Mouse (Mus musculus): ENCODE measurements at regions not wholly inside any gene's neighbourhood (a gene's known extent, or its start where the extent isn't known, plus 50 kb on each side); places are given as distances from the start of the nearest gene placed in this dataset.

DNA sequence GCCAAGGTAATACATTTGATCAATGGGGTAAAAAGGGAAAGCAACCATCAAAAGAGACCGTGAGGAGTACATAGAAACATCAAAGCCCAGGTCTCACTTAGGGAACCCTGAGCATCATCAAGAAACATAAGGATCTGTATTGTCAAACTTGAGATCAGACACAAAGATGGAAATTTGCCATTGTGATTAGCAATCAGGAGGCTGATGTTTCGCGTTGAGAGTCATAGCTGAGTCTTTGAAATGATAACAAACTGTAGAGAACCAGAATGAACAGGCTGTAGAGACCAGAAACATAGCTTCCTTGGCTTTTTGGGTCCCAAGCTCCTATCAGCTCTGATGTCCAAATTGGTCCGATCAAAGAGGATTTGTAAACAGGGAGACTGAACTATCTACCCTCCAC, 505.2 kb upstream of the Nox3 start:
- no peaks in the 10 kb centered on the region for H3K9me3 ChIP-seq
- no peak overlapping the region for H3K9ac ChIP-seq (replicated peaks)
- no peaks in the 10 kb centered on the region for H3K4me1 ChIP-seq
- WGBS = 92% methylated on average over 4 of the region's 4 CpGs
- ATAC-seq (replicated peaks) = no peak
- H3K27ac ChIP-seq (replicated peaks) = no peak overlapping the region
- H3K4me3 ChIP-seq = no peak overlapping the region
- H3K27me3 ChIP-seq = no peaks in the 10 kb centered on the region
- H3K36me3 ChIP-seq = no peaks in the 10 kb centered on the region
- no peak overlapping the region for H3K4me2 ChIP-seq (replicated peaks)

DNA sequence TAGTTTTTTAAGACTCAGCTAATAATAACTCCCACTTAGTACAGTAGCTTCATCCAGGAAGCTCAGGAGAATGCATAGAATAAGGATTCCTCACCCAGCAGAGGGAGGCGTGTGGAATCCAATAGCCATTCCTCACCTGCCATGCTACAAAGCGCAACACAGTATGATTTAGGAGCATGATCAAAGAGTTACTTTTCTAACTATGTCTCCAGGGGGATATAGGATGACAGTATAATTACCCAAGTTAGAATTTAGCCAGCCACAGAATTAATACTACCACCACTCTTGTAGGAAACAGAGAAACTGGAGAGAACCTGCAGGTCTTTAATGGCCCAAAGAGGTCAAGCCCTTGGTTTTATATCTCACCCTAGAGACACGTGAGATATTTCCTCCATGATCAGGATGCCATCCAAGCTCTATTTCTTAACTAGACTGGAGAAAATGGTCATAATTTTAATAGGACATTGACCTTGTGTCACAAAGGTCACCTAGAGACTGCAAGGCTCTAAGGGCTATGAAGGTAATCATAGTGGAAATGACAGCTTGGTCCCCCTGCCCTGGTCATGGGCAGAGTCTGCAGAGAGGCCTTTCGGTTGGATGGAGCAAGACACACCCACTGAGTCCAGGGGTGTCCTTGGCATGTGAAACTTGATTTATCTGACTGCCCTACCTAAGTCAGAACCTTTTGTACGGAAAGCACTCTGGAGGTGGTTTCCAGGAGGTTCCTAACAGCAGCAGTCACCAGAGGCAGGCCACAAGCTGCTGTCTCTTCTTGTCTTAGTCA, 512.3 kb upstream of the Nox3 start:
- Histone ChIP-seq H3K4me1 (no peaks in the 10 kb centered on the region), H3K27me3 (no peaks in the 10 kb centered on the region), H3K36me3 (no peaks in the 10 kb centered on the region), H3K27ac (replicated peaks) (no peak overlapping the region), H3K4me2 (replicated peaks) (no peak overlapping the region), H3K9me3 (no peaks in the 10 kb centered on the region), H3K9ac (replicated peaks) (no peak overlapping the region), H3K4me3 (no peak overlapping the region)
- no peak for ATAC-seq (replicated peaks)
- 90% methylated on average over 5 of the region's 5 CpGs for WGBS

DNA sequence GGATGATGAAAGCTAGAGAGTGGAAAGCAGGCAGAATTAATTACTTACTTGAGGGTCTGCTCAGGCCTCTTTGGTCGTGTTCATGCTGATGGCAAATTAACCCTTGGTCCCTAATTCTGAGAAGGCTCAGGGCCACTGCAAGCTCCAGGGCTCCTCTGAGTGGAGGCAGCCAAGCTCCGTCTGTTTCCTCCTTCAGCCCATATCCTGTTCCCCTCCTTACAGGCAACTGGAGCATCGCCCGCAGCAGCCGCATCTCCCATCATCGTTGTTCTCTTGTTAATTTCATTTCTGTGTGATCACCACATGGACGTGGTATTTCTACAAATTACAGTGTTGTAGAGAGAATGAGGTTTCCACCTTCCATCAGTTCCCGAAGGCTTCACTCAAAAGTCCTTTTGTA, 513.6 kb upstream of the Nox3 start:
- no peak for ATAC-seq (replicated peaks)
- 80% methylated on average over 8 of the region's 8 CpGs for WGBS
- H3K9me3 ChIP-seq = no peaks in the 10 kb centered on the region

DNA sequence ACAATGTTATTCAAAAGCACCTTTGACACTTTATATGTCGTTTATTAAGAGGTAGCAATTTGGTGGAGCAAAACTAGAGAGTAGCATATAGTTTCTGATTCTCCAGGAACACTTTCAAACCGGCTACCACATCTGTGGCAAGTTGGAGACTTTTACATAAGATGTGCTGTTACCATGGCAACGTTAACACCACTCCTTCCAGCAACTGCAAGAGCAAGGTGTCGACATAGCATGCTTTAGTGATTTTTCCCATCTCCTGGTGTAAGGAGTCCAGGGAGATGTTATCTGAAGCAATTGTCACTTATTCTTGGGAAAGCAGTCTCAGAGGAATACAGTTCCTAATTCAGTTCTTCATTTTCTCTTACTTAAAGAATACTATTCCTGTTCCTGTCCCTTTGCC, 516.5 kb upstream of the Nox3 start:
- no peak for ATAC-seq (replicated peaks)
- H3K9ac ChIP-seq (replicated peaks) = no peak overlapping the region
- H3K4me2 ChIP-seq (replicated peaks) = no peak overlapping the region
- no peaks in the 10 kb centered on the region for H3K9me3 ChIP-seq
- no peak overlapping the region for H3K27ac ChIP-seq (replicated peaks)
- WGBS = 54% methylated on average over 4 of the region's 4 CpGs
- H3K4me1 ChIP-seq = peaks cover 14% of the 10 kb centered on the region
- H3K36me3 ChIP-seq = no peaks in the 10 kb centered on the region
- no peaks in the 10 kb centered on the region for H3K27me3 ChIP-seq
- no peak overlapping the region for H3K4me3 ChIP-seq

More for the DNA sequence above, 513.6 kb upstream of the Nox3 start:
- Histone ChIP-seq H3K27ac (replicated peaks) (no peak overlapping the region), H3K4me2 (replicated peaks) (no peak overlapping the region), H3K27me3 (no peaks in the 10 kb centered on the region), H3K4me1 (no peaks in the 10 kb centered on the region), H3K9ac (replicated peaks) (no peak overlapping the region), H3K4me3 (no peak overlapping the region), H3K36me3 (no peaks in the 10 kb centered on the region)

DNA sequence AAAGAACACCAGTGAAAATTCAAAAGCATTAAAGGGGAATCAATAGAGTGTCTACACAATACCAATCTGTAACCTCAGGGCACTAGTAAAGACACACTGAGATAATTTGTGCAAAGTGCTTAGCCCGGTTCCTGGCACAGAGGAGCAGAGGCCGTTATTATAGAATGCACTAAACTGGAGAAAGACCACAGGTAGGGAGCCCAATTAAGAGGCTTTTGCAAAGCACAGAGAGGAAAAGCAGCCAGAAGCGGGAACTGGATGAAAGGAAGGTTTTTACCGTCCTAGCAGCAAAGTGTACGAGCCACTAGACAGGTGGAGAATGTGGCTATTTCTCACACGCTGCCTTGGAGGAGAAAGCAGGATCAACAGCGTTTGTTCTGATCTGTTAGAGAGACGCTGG, 518.9 kb upstream of the Nox3 start:
- H3K9ac ChIP-seq (replicated peaks) = no peak overlapping the region
- no peaks in the 10 kb centered on the region for H3K9me3 ChIP-seq
- no peaks in the 10 kb centered on the region for H3K27me3 ChIP-seq
- 9% methylated on average over 8 of the region's 8 CpGs for WGBS
- no peak overlapping the region for H3K4me3 ChIP-seq
- no peaks in the 10 kb centered on the region for H3K36me3 ChIP-seq
- H3K4me1 ChIP-seq = peaks cover 14% of the 10 kb centered on the region
- 0 out of 2 replicates have a peak, but pooled peaks have one; percentile 38 for ATAC-seq (replicated peaks)
- H3K4me2 ChIP-seq (replicated peaks) = no peak overlapping the region
- H3K27ac ChIP-seq (replicated peaks) = no peak overlapping the region

DNA sequence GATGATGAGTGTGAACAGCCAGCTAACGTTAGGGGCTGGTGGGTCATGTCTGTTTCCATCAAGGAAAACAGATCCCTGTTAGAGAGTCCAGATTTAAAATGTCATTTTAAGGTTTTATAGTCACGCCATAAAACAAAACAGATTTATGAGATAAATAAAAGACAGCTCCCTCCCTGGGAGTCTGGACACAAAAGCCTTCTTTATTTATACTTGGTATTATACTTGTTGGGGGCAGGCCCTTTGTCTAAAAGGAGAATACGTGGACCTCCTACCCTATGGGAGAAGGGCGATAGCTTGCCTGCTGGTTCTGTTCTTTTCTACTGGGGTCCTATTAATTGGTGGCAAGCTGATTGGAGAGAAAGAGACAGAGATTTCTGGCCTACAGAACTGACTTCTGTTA, 520.1 kb upstream of the Nox3 start:
- H3K27me3 ChIP-seq = no peaks in the 10 kb centered on the region
- ATAC-seq (replicated peaks) = 0 out of 2 replicates have a peak, but pooled peaks have one; percentile 15
- WGBS = 17% methylated on average over 4 of the region's 4 CpGs
- no peak overlapping the region for H3K9ac ChIP-seq (replicated peaks)
- H3K4me2 ChIP-seq (replicated peaks) = no peak overlapping the region
- no peaks in the 10 kb centered on the region for H3K9me3 ChIP-seq
- H3K36me3 ChIP-seq = no peaks in the 10 kb centered on the region
- H3K4me3 ChIP-seq = no peak overlapping the region
- H3K4me1 ChIP-seq = peaks cover 21% of the 10 kb centered on the region
- H3K27ac ChIP-seq (replicated peaks) = peak overlapping the region; percentile 28; the same call in 1 of the 2 replicates

DNA sequence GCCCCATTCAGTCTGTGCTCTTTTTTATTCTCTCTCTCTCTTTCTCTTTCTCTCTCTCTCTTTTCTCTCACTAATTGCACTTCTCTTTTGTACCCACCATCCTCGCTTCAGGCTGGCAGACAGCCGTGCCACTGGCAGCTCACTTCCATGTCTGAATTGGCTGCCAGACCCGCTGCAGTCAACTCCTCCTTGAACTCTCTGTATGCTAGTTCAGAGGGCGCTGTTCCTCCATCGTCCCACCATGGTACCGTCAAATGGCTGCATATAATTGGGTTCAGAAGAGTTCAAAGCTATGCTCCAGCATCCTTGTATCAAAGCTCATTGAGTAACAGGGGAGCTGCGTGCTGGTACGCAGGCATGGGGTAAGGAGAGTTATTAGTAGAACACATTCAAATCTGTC, 520.7 kb upstream of the Nox3 start:
- Histone ChIP-seq H3K4me2 (replicated peaks) (no peak overlapping the region), H3K4me1 (peaks cover 26% of the 10 kb centered on the region), H3K36me3 (no peaks in the 10 kb centered on the region), H3K9ac (replicated peaks) (no peak overlapping the region), H3K27ac (replicated peaks) (peak overlapping the region; percentile 28; the same call in 1 of the 2 replicates), H3K27me3 (no peaks in the 10 kb centered on the region), H3K4me3 (no peak overlapping the region), H3K9me3 (no peaks in the 10 kb centered on the region)
- peak; percentile 59; the same call in 1 of the 2 replicates for ATAC-seq (replicated peaks)
- whole genome bisulfite sequencing = 23% methylated on average over 8 of the region's 8 CpGs

DNA sequence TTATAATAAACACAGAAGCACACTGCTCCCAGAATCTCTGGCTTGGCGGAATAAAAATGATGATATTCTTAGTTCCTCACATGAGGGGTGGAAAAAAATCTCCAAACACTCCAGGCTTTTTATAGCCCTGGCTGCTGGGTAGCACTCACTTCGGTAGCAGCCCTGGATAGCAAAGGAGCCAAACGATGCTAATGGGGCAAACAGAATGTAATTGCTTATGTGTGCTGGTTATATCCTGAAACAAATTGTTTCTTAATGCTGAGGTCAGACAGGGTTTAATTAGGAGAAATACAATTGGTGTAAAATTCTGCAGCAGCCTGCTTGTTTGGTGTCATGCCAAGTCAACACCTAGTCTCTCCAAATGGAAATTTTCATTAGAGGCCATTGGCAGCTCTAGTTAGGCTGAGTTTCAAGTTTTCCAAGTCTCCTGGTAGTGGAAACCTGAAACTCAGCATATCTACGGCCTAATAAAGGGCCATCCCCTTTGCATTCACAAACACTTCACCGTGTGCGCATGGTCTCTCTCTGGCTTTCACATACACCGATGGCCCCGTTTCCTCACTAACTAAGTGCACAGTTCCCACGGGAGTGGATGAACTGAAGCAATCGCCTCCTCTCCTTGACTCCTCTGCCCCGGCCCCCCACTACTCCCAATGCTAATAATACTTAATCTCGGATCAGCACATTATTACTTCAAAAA, 524.8 kb upstream of the Nox3 start:
- H3K36me3 ChIP-seq = no peaks in the 10 kb centered on the region
- H3K9ac ChIP-seq (replicated peaks) = no peak overlapping the region
- H3K4me1 ChIP-seq = peaks cover 23% of the 10 kb centered on the region
- ATAC-seq (replicated peaks) = peak; percentile 67
- no peak overlapping the region for H3K4me3 ChIP-seq
- 40% methylated on average over 12 of the region's 12 CpGs for WGBS
- H3K9me3 ChIP-seq = no peaks in the 10 kb centered on the region
- no peaks in the 10 kb centered on the region for H3K27me3 ChIP-seq
- H3K27ac ChIP-seq (replicated peaks) = 0 out of 2 replicates have a peak overlapping the region, but pooled peaks have one; percentile 19
- H3K4me2 ChIP-seq (replicated peaks) = no peak overlapping the region

DNA sequence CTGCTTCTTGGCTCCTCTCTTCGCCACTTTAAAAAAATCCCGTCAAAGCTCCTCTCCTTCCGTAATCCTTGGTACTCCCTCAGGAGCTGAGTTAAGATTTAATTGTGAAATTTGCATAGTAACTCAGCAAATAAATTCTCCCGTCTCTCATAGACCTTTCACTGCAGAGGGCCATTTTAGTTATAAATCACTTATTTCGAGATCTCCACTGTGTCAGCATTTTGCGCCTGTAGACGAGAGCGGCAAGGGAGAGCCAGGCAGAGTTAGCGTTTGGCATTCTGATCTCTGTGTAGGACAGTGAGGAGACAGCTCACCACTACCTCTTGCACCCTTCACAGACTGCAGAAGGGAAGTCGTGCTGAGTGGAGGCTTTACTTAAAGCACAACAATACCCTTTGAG, 531.8 kb upstream of the Nox3 start:
- Histone ChIP-seq H3K36me3 (no peaks in the 10 kb centered on the region), H3K27ac (replicated peaks) (no peak overlapping the region), H3K4me1 (no peaks in the 10 kb centered on the region), H3K9me3 (no peaks in the 10 kb centered on the region), H3K4me2 (replicated peaks) (no peak overlapping the region), H3K9ac (replicated peaks) (0 out of 2 replicates have a peak overlapping the region, but pooled peaks have one; percentile 2), H3K4me3 (no peak overlapping the region), H3K27me3 (no peaks in the 10 kb centered on the region)
- ATAC-seq (replicated peaks) = no peak
- 71% methylated on average over 10 of the region's 10 CpGs for WGBS

DNA sequence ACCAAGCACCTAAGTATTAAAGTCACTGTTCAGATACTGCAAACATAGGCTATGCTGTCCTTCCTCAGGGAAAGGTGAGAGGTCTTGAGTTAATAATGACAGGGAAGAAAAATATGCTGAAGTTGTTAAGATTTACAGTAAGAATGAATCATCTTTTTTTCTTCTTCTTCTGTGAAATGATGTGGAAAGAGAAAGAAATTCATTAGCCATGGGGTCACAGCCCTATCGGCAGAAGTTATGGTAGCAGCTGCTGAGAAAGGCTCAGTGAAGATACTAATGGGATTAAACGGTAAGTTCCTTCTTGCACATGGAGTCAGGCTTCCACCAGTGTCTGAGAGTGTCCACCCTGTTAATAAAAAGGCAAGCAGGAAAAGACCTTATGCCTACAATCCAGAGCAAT, 533.9 kb upstream of the Nox3 start:
- Histone ChIP-seq H3K4me2 (replicated peaks) (no peak overlapping the region), H3K4me3 (no peak overlapping the region), H3K36me3 (no peaks in the 10 kb centered on the region), H3K9ac (replicated peaks) (no peak overlapping the region), H3K4me1 (no peaks in the 10 kb centered on the region), H3K27ac (replicated peaks) (no peak overlapping the region), H3K9me3 (no peaks in the 10 kb centered on the region), H3K27me3 (no peaks in the 10 kb centered on the region)
- no peak for ATAC-seq (replicated peaks)
- WGBS = 60% methylated on average over 2 of the region's 2 CpGs

DNA sequence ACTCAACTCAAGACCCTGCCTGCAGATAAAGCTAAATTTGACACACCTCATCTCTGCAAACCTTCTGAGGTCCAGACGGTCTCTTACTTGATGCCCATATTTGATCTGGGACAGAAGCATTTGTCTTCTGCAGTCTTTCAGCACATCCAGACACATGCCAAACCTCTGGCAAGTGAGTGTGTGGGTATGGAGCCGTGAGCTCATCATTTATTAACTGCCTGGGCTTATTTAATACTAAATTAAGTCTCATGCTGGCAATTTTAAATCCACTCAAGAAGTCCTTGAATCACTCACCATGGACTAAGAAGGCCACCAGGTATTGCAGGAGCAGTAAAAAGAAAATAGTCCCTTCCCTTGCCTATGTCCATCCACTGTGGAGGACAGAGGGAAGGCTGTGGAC, 554.4 kb upstream of the Nox3 start:
- Histone ChIP-seq H3K9ac (replicated peaks) (no peak overlapping the region), H3K27ac (replicated peaks) (no peak overlapping the region), H3K27me3 (no peaks in the 10 kb centered on the region), H3K36me3 (no peaks in the 10 kb centered on the region), H3K4me1 (no peaks in the 10 kb centered on the region), H3K4me3 (no peak overlapping the region), H3K4me2 (replicated peaks) (no peak overlapping the region), H3K9me3 (no peaks in the 10 kb centered on the region)
- no peak for ATAC-seq (replicated peaks)
- 95% methylated on average over 2 of the region's 2 CpGs for WGBS

DNA sequence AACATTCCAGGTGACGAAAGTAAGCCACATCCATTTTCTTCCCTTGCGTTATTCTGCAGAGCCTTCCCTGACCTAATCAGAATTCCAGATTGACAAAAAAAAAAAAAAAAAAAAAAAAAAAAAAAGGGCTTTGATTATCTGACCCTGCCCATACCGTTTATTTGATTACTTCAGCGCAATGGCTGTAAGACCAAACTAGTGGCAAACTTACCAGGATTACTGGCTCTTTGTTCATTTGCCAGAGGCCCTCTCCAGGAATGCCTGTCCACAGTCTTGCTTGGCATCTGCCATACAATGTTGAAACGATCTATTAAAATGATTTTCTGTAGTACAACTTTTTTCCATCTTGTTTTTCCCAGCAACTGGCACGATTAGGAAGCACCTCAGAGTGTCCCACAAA, 569.4 kb upstream of the Nox3 start:
- no peak overlapping the region for H3K4me2 ChIP-seq (replicated peaks)
- H3K9me3 ChIP-seq = no peaks in the 10 kb centered on the region
- no peaks in the 10 kb centered on the region for H3K36me3 ChIP-seq
- no peak overlapping the region for H3K4me3 ChIP-seq
- H3K9ac ChIP-seq (replicated peaks) = no peak overlapping the region
- 41% methylated on average over 6 of the region's 6 CpGs for WGBS
- H3K4me1 ChIP-seq = peaks cover 9% of the 10 kb centered on the region; the same call in 1 of the 2 replicates
- H3K27ac ChIP-seq (replicated peaks) = no peak overlapping the region
- no peak for ATAC-seq (replicated peaks)
- no peaks in the 10 kb centered on the region for H3K27me3 ChIP-seq
